Mouse (Mus musculus): ENCODE data around the gene Dolpp1. TPM values are rescaled to one million over a fixed set of nuclear protein-coding genes. Genes with fewer than 3 reads are reported as not detected.
A peak's percentile ranks its signal among the peaks of the same experiment; 100 is the strongest.

Dolpp1 gene
- polyA plus RNA-seq, 1 experiment = 73.2 TPM

DNA sequence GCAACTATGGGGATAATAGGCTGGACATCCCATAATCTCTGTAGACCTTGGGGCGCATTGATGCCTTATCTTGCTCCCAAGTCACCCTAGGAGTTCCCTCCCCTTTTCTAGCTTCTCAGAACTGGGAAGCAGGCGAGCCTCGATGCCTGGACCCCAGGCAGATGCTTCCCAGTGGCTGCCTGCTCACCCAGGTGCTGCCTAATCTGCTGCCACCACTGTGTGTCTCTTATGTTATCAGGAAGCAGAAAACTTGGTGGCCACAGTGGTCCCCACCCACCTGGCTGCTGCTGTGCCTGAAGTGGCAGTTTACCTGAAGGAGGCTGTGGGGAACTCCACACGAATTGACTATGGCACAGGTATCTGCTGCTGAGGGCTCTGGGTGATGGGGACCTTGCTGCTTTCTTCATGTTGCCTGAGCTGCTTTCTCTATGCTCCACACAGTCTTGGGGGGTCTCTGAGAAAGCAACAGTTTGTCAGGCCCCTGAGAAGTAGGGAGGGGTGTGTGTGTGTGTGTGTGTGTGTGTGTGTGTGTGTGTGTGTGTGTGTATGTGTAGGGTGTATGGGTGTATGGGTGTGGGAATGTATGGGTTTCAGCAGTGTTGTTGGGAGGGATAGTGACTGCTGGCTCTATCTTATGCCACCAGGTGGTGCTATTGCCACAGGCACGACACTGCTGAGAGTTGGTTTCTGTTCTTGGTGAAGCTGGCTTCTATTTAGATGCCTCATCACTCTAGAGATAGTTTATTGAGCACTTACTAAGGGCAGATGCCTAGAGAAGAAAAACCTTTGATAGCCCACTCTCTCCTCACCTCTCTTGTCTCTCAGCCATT, 43.5 kb downstream of the Dolpp1 start:
- TF ChIP-seq CTCF (IDR thresholded peaks at IDR 0.05; ENCODE audit: borderline replicate concordance, extremely low read depth, insufficient read depth, insufficient read length) (peak; percentile 87), POLR2A (IDR thresholded peaks at IDR 0.05; ENCODE audit: borderline replicate concordance, extremely low read depth, insufficient read depth, insufficient read length, poor library complexity, severe bottlenecking) (no peak)
- peak; percentile 84 for DNase-seq (ENCODE audit: low read depth)

DNA sequence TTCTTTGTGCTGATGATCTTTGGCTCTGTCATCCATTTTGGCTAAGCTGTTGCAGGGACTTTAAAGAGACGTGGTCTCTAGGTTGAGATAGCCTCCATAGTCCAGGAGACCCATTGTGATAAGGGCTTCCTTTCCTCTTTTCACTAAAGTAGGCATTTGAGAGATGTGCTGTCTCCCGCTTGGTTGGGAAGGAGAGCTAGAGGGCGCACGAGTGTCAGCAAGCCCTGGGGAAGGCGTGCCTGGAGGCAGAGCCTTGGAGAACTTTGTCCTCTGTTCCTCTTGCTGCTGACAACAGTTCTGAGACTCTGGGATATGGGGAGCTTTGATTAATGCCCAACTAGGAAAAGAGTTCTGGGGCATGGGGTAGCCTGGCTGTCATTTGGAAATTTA, 44.1 kb downstream of the Dolpp1 start:
- peak; percentile 34 for DNase-seq (ENCODE audit: low read depth)
- TF ChIP-seq CTCF (IDR thresholded peaks at IDR 0.05; ENCODE audit: borderline replicate concordance, extremely low read depth, insufficient read depth, insufficient read length) (peak; percentile 32; the same call in 1 of the 2 replicates), POLR2A (IDR thresholded peaks at IDR 0.05; ENCODE audit: borderline replicate concordance, extremely low read depth, insufficient read depth, insufficient read length, poor library complexity, severe bottlenecking) (no peak)

DNA sequence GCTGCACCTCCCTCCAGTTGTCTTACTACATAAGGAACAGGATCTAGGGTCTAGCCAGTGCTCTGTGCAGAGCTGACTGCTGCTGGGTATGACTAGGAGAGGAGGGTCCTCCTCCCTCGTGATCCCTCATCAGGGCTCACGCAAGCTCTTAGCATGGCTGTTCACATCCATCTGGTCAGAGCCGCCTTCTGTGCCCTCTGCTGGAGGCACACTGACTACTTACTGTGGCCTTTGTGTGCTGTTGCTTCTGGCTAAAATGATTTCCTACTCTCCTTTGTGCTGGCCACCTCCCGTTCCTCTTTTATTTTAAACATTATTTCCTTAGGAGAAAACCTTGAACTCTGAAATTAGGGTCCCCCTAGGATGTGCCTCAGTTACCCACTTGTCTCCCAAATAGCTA, 44.8 kb downstream of the Dolpp1 start:
- DNase-seq (ENCODE audit: low read depth) = no peak
- TF ChIP-seq POLR2A (IDR thresholded peaks at IDR 0.05; ENCODE audit: borderline replicate concordance, extremely low read depth, insufficient read depth, insufficient read length, poor library complexity, severe bottlenecking) (no peak), CTCF (IDR thresholded peaks at IDR 0.05; ENCODE audit: borderline replicate concordance, extremely low read depth, insufficient read depth, insufficient read length) (no peak)

DNA sequence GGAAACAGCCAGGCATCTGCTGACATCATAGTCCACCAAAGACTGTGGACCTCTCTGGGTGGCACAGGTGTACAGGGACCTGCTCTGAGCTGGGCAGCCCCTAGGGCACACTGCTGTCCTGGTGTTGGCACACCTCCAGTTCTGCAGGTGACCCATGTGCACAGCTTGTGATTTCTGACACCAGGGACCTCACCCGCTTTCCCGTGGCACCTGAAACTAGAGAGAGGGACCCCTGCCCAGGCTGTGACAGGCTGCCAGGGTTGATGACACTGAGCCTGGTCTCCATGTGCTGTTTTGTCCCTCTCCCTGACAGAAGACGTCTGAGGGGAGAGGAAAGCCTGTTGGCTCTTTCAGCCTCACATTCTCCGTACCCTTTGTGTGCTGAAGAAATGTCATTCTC, 45.7 kb downstream of the Dolpp1 start:
- TF ChIP-seq CTCF (IDR thresholded peaks at IDR 0.05; ENCODE audit: borderline replicate concordance, extremely low read depth, insufficient read depth, insufficient read length) (no peak), POLR2A (IDR thresholded peaks at IDR 0.05; ENCODE audit: borderline replicate concordance, extremely low read depth, insufficient read depth, insufficient read length, poor library complexity, severe bottlenecking) (no peak)

DNA sequence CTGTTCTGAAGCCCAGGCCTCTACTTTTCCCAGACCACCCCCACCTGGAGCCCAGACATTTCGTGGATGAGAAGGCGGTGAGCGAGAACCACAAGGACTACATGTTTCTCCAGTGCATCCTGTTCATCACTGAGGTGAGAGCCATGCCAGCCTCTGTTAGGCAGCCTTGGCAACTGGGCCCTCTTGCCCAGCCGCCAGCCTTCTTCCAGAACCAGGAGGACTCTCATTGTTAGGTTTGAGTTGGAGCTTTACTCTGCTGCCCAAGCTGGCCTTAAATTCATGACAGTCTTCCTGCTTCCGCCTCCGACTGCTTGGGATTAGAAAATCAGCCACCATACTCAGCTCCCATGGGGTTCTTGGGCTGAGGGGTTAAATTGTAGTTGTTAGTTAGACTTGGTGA, 47.6 kb downstream of the Dolpp1 start:
- no peak for TF ChIP-seq CTCF (IDR thresholded peaks at IDR 0.05; ENCODE audit: borderline replicate concordance, extremely low read depth, insufficient read depth, insufficient read length)
- no peak for TF ChIP-seq POLR2A (IDR thresholded peaks at IDR 0.05; ENCODE audit: borderline replicate concordance, extremely low read depth, insufficient read depth, insufficient read length, poor library complexity, severe bottlenecking)
- DNase-seq (ENCODE audit: low read depth) = no peak

More for the DNA sequence above, 45.7 kb downstream of the Dolpp1 start:
- DNase-seq (ENCODE audit: low read depth) = no peak

DNA sequence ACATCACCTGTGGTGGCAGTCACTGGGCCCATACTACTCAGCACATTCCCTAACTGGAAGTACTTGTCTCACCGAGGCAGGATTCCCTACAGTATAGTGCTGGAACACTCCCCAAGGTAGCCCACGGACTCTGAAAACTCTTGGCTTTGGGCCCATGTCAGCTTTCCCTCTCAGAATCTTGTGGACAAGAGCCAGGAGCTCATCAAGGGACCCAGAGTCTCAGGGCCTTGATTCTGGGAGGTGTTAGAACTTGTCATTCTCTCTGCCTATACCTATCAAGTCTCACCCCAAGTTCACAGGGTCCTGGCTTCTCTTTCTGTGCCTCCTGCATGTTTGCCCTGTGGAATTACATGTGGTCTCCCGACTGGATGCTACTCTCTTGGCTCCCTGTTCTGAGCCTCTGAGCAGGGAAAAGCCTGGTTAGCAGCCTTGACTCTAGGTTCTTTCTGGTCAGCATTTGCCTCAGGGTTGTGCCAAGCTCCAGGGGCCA, 48.2 kb downstream of the Dolpp1 start:
- peak; percentile 39 for DNase-seq (ENCODE audit: low read depth)
- TF ChIP-seq POLR2A (IDR thresholded peaks at IDR 0.05; ENCODE audit: borderline replicate concordance, extremely low read depth, insufficient read depth, insufficient read length, poor library complexity, severe bottlenecking) = no peak
- no peak for TF ChIP-seq CTCF (IDR thresholded peaks at IDR 0.05; ENCODE audit: borderline replicate concordance, extremely low read depth, insufficient read depth, insufficient read length)

DNA sequence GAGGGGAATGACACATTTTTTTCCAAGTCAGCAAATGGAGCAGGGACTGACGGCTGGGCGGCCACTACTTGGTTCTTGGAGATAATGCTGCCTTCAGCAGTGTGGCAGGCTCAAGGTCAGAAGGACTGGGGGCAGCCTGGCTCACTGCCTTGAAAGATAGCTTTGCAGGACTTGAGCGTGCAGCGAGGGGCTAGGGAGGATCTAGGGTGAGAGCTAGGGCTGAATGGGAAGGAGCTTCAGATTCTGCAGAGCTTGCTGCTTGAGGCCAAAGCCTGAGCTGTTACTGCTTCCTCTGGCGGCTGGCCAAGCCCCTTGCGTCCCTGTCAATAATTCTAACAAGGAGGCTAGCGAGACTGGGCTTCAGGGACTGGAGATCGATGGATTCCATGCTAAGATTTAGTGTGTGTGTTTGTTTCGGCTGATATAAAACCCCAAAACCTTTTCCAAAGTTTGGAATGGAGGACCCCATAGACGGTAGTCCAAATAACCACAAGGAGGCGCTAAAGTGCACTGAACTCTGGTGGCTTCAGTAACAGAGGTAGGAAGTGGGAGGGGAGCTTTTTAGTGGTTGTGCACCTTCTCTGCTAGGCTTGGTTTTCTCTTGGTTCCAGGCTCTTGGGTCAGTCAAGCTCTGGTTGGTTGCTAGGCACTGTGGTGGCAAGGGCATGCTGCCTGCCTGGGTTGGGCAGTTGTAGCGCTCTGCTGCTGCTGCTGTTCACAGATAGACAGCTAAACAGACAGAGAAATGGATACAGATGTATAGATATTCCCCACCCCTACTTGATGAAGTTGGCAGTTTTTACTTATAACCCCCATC, 48.9 kb downstream of the Dolpp1 start:
- TF ChIP-seq CTCF (IDR thresholded peaks at IDR 0.05; ENCODE audit: borderline replicate concordance, extremely low read depth, insufficient read depth, insufficient read length) (peak; percentile 81; the same call in 1 of the 2 replicates), POLR2A (IDR thresholded peaks at IDR 0.05; ENCODE audit: borderline replicate concordance, extremely low read depth, insufficient read depth, insufficient read length, poor library complexity, severe bottlenecking) (no peak)
- peak; percentile 89 for DNase-seq (ENCODE audit: low read depth)

DNA sequence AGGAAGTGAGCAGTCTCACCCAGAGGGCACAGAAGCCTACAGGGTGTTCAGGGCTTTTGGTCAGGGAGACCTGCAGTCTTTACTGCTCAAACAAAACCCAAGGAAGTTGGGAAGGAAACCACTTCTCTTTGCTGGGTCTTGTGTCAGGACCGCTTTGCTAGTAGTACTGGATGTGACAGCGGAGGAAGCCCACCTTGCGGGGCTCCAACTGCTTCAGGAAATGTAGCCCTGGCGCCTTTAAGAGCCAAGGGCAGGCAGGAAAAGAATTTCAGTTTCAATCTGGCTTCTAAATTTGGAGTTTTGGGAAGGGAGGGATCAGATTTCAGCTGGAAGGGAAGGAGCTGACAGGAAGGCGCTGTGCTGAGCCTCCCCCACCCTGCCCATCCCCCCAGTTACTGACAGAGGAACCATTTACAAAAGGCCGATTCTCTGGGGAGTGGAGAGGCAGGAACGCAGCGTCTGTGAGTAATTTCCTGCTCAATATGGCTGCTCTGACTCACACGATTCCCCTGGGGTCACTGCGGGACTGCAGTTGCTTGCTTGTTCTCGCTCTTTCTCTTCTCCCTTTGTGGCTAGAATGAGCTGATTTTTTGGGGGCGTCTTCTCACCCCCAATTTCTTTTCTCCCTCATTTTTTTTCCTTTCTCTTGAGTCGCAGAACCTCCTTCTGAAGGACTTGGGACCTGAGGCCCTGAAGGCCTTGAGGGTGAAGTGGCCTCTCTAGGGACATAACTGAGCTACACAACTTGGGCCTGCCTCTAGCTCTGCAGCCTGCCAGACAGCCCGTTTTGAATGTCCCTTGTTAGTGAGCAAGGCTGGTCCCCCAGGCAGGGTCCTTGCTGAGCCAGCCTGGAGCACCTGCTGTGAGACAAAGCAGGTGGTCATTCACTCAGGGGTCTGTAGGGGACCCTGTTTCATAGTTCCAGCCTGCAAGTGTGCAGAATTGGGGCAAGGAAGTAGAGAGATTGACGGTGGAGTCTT, 49.8 kb downstream of the Dolpp1 start:
- peak; percentile 97 for DNase-seq (ENCODE audit: low read depth)
- TF ChIP-seq CTCF (IDR thresholded peaks at IDR 0.05; ENCODE audit: borderline replicate concordance, extremely low read depth, insufficient read depth, insufficient read length) (no peak), POLR2A (IDR thresholded peaks at IDR 0.05; ENCODE audit: borderline replicate concordance, extremely low read depth, insufficient read depth, insufficient read length, poor library complexity, severe bottlenecking) (no peak)

DNA sequence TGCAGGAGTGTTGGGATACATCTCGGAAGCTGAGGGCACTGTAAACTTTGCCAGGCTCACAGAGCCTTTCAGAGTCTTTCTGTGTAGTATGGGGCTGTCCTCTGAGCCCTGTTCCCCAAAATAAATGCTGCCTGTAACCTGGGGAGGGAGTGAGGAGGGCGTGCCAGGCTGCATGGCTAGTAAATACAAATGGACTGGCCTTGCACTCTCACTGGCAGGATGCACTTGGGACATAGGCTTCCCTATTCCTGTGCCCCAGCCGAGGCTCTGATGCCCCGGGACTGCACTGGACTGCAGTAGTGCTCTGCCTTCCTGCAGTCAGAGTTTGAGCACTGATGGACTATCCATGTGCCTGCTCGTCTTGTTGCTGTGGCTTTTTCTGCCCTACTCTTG, 50.4 kb downstream of the Dolpp1 start:
- no peak for TF ChIP-seq POLR2A (IDR thresholded peaks at IDR 0.05; ENCODE audit: borderline replicate concordance, extremely low read depth, insufficient read depth, insufficient read length, poor library complexity, severe bottlenecking)
- no peak for TF ChIP-seq CTCF (IDR thresholded peaks at IDR 0.05; ENCODE audit: borderline replicate concordance, extremely low read depth, insufficient read depth, insufficient read length)
- DNase-seq (ENCODE audit: low read depth) = no peak

DNA sequence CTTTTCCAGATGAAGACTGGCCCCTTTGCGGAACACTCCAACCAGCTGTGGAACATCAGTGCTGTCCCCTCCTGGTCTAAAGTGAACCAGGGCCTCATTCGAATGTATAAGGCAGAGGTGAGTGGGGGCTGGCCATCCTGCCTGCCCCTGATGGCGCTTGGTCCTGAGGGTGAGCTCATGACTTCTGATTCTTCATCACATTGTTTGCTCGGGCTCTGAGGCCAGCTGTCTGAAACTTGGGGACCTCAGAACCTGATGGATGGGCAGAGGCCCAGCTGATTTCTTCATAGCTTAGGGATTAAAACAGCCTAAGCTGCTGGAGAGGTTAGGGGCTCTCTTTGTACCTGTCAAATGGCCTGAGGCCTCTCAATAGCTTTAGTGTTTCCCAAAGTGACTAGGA, 51.2 kb downstream of the Dolpp1 start:
- TF ChIP-seq CTCF (IDR thresholded peaks at IDR 0.05; ENCODE audit: borderline replicate concordance, extremely low read depth, insufficient read depth, insufficient read length) (no peak), POLR2A (IDR thresholded peaks at IDR 0.05; ENCODE audit: borderline replicate concordance, extremely low read depth, insufficient read depth, insufficient read length, poor library complexity, severe bottlenecking) (no peak)
- no peak for DNase-seq (ENCODE audit: low read depth)

Data from brain, embryonic 14.5 days (tissue).